Mouse (Mus musculus) midbrain, postnatal 0 days (tissue): Measurements from ENCODE around the gene Arhgap24. TPM values are rescaled to one million over a fixed set of nuclear protein-coding genes. Genes with fewer than 3 reads are reported as not detected.

Experiments used
- ATAC-seq: fragments of 200-750 bp; cut with Nextera tagmentation; 2 replicates; pipeline ENCODE4 v1.8.0; 2017; ENCODE audit warnings: moderate number of reproducible peaks, mild to moderate bottlenecking, moderate TSS enrichment, moderate library complexity; ENCODE audit not compliant: low FRiP score
- DNase-seq: peaks from one replicate; pipeline ENCODE4 v3.0.0-alpha.2; 2015; ENCODE audit warnings: low spot score
- H3K27ac ChIP-seq: fragments of 300-500 bp; sonication (generic); 2 replicates; pipeline ENCODE4 v1.5.1; 2014; ENCODE audit warnings: low read depth, mild to moderate bottlenecking, low read length, mixed read lengths
- H3K27me3 ChIP-seq: fragments of 300-500 bp; sonication (generic); 2 replicates; pipeline ENCODE4 v1.6.1; 2014; ENCODE audit warnings: low read length, control low read depth, mixed read lengths; ENCODE audit not compliant: insufficient read depth
- H3K36me3 ChIP-seq: fragments of 300-500 bp; sonication (generic); 2 replicates; pipeline ENCODE4 v1.6.1; 2014; ENCODE audit warnings: low read length, control low read depth, mixed read lengths; ENCODE audit not compliant: insufficient read depth
- H3K4me1 ChIP-seq: fragments of 300-500 bp; sonication (generic); 2 replicates; pipeline ENCODE4 v1.6.1; 2014; ENCODE audit warnings: mild to moderate bottlenecking, control low read depth, antibody characterized with exemption, low read length, mixed read lengths; ENCODE audit not compliant: insufficient read depth
- H3K4me2 ChIP-seq: fragments of 300-500 bp; sonication (generic); 2 replicates; pipeline ENCODE4 v1.6.1; 2014; ENCODE audit warnings: low read depth, mild to moderate bottlenecking, low read length, mixed read lengths; ENCODE audit not compliant: poor library complexity, severe bottlenecking
- H3K4me3 ChIP-seq: fragments of 300-500 bp; sonication (generic); 2 replicates; pipeline ENCODE4 v1.5.1; 2014; ENCODE audit warnings: low read depth, mild to moderate bottlenecking, low read length, moderate library complexity
- H3K9ac ChIP-seq: fragments of 300-500 bp; sonication (generic); replicated peaks from 2 replicates; pipeline ENCODE4 v1.6.1; 2014; ENCODE audit warnings: mild to moderate bottlenecking, low read length, moderate library complexity, mixed read lengths; ENCODE audit not compliant: poor library complexity, severe bottlenecking
- H3K9me3 ChIP-seq: fragments of 300-500 bp; sonication (generic); 2 replicates; pipeline ENCODE4 v1.6.1; 2016; ENCODE audit warnings: low read length, control low read depth
- CTCF ChIP-seq: IDR thresholded peaks from 2 replicates; pipeline ENCODE4 v1.5.1; 2016; ENCODE audit warnings: antibody characterized with exemption, mild to moderate bottlenecking
- WGBS: fragments of 180-500 bp; shearing (Covaris S2); extraction: QIAGEN DNeasy Blood & Tissue Kit; methylation state at CpG from one replicate; pipeline ENCODE4 v1.1.7; 2014; 5-methylcytosine and 5-hydroxymethylcytosine counted together
- polyA plus RNA-seq: library from polyadenylated mRNA; unstranded; fragments of >200 nt; fragmentation: Nextera tagmentation; extraction: Ambion mirVana; gene quantifications from 2 replicates; pipeline ENCODE4 v1.2.1, GENCODE M21; 2015
- total RNA-seq: library from RNA; depleted of rRNA; stranded (reverse); fragments of >200 nt; gene quantifications from 2 replicates; pipeline ENCODE4 v1.2.3, GENCODE M21; 2014

Gene Arhgap24
- total and polyA plus RNA-seq, 2 experiments from 2014 or later: 14.6 to 19.3 TPM

GRCm38 (mm10) chr5:102621036-102621435 is 139.8 kb downstream of the Arhgap24 start:
- Histone ChIP-seq H3K4me2 (no peak overlapping the region), H3K27me3 (no peaks in the 10 kb centered on the region), H3K9me3 (no peaks in the 10 kb centered on the region), H3K9ac (no peak overlapping the region), H3K4me1 (no peaks in the 10 kb centered on the region), H3K27ac (no peak overlapping the region), H3K36me3 (no peaks in the 10 kb centered on the region), H3K4me3 (no peak overlapping the region)
- ATAC-seq (no peak), DNase-seq (no peak)
- 90% methylated on average over 1 of the region's 1 CpGs for WGBS
- no peak for TF ChIP-seq CTCF

- Histone ChIP-seq H3K27ac (no peak overlapping the region), H3K9me3 (no peaks in the 10 kb centered on the region), H3K4me1 (no peaks in the 10 kb centered on the region), H3K4me3 (no peak overlapping the region), H3K9ac (no peak overlapping the region), H3K4me2 (no peak overlapping the region), H3K27me3 (no peaks in the 10 kb centered on the region), H3K36me3 (no peaks in the 10 kb centered on the region)
- no peak for TF ChIP-seq CTCF
- DNase-seq (no peak), ATAC-seq (no peak)
- WGBS: 81% methylated on average over 3 of the region's 3 CpGs
Measured at GRCm38 (mm10) chr5:102623807-102624435, 142.7 kb downstream of the Arhgap24 start.

- H3K4me2 ChIP-seq: no peak overlapping the region
- H3K4me3 ChIP-seq: no peak overlapping the region
- H3K27ac ChIP-seq: no peak overlapping the region
- no peaks in the 10 kb centered on the region for H3K4me1 ChIP-seq
- TF ChIP-seq CTCF: no peak
- no peaks in the 10 kb centered on the region for H3K27me3 ChIP-seq
- DNase-seq: no peak
- H3K9ac ChIP-seq: no peak overlapping the region
- no peaks in the 10 kb centered on the region for H3K9me3 ChIP-seq
- ATAC-seq: no peak
- 48% methylated on average over 2 of the region's 2 CpGs for WGBS
- H3K36me3 ChIP-seq: no peaks in the 10 kb centered on the region
Measured at GRCm38 (mm10) chr5:102626671-102627070, 145.5 kb downstream of the Arhgap24 start.

- no peak overlapping the region for H3K4me2 ChIP-seq
- no peak overlapping the region for H3K9ac ChIP-seq
- no peak for ATAC-seq
- H3K27me3 ChIP-seq: no peaks in the 10 kb centered on the region
- DNase-seq: no peak
- no peaks in the 10 kb centered on the region for H3K4me1 ChIP-seq
- no peak for TF ChIP-seq CTCF
- H3K4me3 ChIP-seq: no peak overlapping the region
- 79% methylated on average over 11 of the region's 11 CpGs for WGBS
- H3K27ac ChIP-seq: no peak overlapping the region
- H3K9me3 ChIP-seq: no peaks in the 10 kb centered on the region
- no peaks in the 10 kb centered on the region for H3K36me3 ChIP-seq
Measured at GRCm38 (mm10) chr5:102629362-102629771, 148.2 kb downstream of the Arhgap24 start.

GRCm38 (mm10) chr5:102635591-102635990 is 154.4 kb downstream of the Arhgap24 start:
- WGBS: 81% methylated on average over 4 of the region's 4 CpGs
- H3K9me3 ChIP-seq: no peaks in the 10 kb centered on the region
- no peak overlapping the region for H3K4me3 ChIP-seq
- no peak overlapping the region for H3K27ac ChIP-seq
- H3K9ac ChIP-seq: no peak overlapping the region
- TF ChIP-seq CTCF: no peak
- H3K4me1 ChIP-seq: no peaks in the 10 kb centered on the region
- no peaks in the 10 kb centered on the region for H3K36me3 ChIP-seq
- H3K4me2 ChIP-seq: no peak overlapping the region
- no peaks in the 10 kb centered on the region for H3K27me3 ChIP-seq
- no peak for ATAC-seq
- DNase-seq: no peak

- Histone ChIP-seq H3K27ac (no peak overlapping the region), H3K9ac (no peak overlapping the region), H3K27me3 (no peaks in the 10 kb centered on the region), H3K4me3 (no peak overlapping the region), H3K36me3 (no peaks in the 10 kb centered on the region), H3K9me3 (no peaks in the 10 kb centered on the region), H3K4me2 (no peak overlapping the region), H3K4me1 (no peaks in the 10 kb centered on the region)
- no peak for ATAC-seq
- TF ChIP-seq CTCF: no peak
- WGBS: 74% methylated on average over 7 of the region's 7 CpGs
- no peak for DNase-seq
Measured at GRCm38 (mm10) chr5:102639782-102640559, 158.8 kb downstream of the Arhgap24 start.
